Mouse (Mus musculus) bone marrow macrophage, adult 2 months (primary cell): ENCODE measurements around the gene Slc18b1.

Experiments used
- CTCF ChIP-seq: IDR thresholded peaks from 2 replicates; pipeline ENCODE4 v1.5.1; 2012; ENCODE audit warnings: low read depth, mild to moderate bottlenecking, low read length, moderate library complexity
- POLR2A ChIP-seq: IDR thresholded peaks from 2 replicates; pipeline ENCODE4 v1.6.1; 2012; ENCODE audit warnings: mild to moderate bottlenecking, low read depth, low read length, borderline replicate concordance

DNA sequence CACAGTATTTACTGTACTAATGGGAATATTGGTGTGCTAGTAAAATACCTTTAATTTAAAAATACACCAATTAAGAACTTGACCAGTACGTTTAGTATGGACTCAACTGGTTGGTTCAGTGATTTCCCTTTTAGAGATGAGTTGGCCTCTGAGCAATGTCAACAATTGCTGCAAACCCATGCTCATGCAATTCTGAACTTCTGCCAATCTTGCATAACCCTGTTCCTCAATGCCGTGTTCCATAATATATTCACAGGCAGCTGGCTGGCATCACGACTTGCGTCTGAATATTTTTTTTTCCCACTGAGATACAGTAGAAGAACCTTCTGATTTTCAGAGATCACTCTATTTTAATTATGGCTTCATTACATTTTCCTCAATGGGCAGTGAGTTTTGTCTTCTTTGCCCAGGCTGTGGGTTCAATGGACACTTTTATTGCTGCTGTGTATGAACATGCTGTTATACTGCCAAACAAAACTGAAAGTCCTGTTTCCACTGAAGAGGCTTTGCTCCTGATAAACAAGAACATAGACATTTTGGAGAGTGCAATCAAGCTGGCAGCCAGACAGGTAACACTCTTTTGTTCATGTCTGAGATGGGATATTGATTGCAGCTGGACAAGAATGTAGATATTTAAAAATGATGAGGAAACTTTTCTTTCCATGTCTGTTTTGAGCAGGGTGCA lies 54.6 kb downstream of the Slc18b1 start, which contains the start of gene Vnn3:
- TF ChIP-seq CTCF (no peak), POLR2A (no peak)
